Mouse (Mus musculus): Measurements from ENCODE around the gene Map2k5.

Map2k5 gene

DNA sequence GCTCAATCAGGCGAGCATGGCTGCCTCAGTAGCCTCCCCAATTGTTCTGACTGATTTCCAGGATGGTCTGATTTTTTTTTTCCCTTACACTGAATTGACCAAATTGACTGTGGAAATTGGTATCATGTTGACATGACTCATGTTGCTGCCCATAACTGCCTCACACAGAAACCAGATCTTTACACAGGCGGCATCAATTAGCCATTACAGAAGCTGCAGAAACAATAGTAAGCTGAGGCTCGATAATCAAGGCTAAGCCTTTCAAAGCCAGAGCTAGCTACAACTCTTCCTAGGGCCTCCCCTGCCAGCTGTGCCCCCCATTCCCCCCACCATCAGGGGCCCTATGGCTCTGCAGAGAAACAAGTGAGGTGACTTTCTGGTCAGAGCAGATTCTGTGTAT lies 107.9 kb downstream of the Map2k5 start:
- DNase-seq (ENCODE audit: inconsistent age in 2 of 2, low spot score in 1 of 2) = no peak

DNA sequence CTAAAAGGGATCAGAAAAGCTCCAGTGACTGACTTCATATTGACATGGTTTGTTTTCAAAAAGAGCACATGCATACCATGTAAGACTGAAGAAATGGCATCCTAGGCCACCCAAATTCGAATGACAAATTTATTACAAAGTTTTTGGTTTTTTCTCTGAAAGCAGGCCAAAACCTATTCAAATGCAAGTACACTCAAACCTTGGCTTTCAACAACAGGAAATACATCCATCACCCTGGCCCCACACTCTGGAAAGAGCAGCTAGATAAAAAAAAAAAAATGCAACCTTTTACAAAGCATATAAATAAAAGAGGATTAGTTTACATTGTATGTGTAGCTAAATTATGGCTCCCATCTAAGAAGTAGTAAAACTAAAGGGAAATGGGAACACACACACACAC lies 114.5 kb downstream of the Map2k5 start:
- peak in 1 of 2 experiments; percentile 65 for DNase-seq (ENCODE audit: inconsistent age in 2 of 2, low spot score in 1 of 2)

DNA sequence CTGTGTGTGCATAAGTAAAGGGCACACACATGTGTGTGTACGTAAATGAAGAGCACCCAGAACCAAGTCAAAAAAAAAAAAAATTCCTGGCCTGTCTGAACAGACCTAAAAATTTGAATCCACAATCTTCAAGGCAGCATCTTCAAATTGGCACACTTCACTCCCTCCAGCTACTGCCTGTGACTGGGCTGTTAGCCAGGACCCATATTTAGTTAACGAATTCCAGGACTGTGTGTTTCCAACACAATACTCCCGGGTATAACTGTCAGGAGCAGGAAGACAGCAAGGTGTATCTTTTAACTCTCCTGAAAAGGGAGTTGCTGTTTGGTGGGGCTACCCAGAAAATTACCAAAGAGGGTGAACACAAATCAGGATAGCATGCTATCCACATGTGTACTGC lies 118.9 kb downstream of the Map2k5 start:
- DNase-seq (ENCODE audit: inconsistent age in 2 of 2, low spot score in 1 of 2) = no peak

DNA sequence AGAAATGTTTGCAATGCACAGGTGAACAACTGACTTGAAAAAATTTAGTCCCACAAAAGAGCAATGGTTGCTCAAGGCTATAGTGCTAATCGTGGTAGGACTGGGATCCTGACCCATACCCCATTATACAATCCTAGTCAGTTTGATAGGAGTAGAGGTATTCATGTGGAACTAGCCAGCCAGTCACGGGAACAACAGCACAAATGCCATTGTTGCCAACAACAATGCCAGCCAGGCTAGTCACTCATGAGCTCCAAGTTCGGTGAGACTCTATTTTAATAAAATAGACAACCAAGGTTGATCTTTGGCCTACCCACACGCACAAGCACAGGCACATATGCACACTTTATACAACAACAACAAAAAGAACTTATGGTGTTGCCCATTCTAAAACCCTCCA lies 120.0 kb downstream of the Map2k5 start:
- DNase-seq (ENCODE audit: inconsistent age in 2 of 2, low spot score in 1 of 2) = no peak

DNA sequence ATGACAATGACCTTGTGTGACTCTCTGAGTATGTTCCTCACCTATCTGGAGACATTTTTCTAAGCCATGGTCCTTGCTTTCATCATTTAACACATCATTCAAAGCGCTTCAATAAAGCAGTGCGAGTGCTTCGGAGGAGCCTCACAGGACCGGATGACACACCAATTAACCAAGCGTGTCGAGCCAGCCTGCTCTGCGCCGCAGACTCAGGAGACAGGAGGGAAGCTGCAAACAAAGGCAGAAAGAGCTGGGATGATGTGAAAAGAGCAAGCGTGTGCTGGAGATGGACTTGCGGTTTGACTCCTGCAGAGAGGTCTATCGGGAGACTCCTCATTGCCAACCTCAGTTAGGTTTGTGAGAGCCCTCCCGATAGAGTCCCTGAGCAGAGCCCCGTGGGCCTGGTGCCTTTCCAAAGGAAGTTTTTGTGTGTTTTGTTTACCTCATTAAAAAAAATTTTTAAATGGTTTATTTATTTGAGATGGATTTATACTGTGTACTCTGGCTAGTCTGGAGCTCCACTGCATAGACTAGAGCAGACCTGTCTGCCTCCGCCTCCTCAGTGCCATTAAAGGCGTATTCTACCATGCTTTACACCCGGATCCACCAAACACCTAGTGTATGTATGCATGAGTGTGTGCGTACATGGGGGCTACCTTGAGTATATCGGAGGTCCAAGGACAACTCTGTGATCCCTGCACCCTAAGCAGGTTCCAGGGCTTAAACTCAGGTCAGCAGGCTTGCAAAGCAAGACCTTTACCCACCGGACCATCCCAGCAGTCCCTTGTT lies 126.7 kb downstream of the Map2k5 start:
- DNase-seq (ENCODE audit: inconsistent age in 2 of 2, low spot score in 1 of 2) = no peak

DNA sequence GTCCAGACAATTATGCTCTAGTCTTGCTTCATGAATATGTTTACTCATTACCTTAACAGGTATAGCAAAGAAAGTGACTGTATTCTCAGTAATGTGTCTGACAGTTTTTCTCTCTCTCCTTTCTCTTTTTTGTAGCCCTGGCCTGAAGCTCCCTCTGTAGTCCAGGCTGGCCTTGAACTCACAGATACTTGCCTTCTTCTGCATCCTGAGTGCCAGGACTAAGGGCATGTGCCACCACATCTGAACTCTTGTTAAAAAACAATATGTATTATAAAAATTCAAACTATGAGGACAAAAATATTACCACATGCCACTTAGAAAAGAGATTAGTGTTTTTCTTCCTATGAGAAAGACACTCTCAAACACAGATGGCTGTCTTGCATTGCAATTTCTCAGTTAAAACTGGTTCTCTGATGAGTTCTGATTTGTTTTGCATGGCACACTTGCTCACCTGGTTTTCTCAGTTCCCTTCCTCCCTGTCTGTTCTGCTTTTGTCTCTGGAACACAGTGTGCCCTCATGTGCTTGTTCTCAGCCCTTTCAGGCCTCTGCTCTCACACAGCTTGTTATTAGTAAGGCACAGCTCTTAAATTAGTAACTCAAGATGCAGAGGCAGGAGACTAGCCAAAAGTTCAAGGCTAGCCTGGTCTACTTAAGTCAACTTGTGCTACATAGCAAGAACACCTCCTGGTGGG lies 129.5 kb downstream of the Map2k5 start:
- DNase-seq (ENCODE audit: inconsistent age in 2 of 2, low spot score in 1 of 2) = no peak

DNA sequence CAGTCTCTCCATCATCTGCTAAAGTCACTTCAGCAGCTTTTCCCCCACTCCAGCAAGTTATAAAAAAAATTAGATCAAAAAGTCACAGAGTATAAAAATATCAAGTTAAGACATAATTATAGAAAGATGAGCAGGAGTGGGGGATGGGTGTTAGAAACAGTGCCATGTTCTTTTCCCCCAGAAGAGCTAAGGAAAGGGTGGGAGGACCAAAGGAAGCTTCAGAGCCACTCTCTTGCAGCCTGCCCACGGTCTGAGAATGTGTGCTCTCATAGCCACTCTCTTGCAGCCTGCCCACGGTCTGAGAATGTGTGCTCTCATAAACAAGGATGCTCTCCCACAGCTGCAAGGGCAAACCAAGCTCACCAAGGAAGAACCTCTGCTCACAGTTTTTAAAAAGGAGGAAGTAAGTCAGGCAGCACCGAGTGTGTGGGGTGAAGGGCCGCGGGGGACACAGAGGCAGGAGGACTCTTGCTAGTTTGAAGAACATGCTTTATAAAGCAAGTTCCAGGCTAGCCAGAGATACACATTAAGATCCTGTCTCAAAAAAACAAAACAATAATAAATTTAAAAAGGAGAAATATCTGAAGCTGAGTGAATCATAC lies 131.0 kb downstream of the Map2k5 start:
- DNase-seq (ENCODE audit: inconsistent age in 2 of 2, low spot score in 1 of 2) = no peak

DNA sequence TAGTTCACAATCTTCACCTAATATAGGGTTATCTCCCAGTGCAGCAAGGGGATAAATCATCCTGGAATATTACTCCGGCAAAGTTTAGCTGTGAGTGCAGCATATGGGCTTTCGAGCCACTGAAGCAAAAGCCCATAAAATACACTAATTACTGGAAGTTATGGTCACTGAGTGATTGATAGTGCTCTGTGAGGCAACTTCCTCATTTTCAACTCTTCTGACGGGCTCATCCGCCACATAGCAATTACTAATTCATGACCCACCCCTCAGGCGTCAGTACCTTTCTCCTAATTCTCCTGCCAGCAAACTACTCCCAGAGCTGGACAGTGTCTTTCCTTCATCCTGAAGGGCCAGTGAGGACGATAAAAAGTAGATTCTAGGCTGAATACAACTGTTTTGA lies 135.7 kb downstream of the Map2k5 start:
- DNase-seq (ENCODE audit: inconsistent age in 2 of 2, low spot score in 1 of 2) = no peak

DNA sequence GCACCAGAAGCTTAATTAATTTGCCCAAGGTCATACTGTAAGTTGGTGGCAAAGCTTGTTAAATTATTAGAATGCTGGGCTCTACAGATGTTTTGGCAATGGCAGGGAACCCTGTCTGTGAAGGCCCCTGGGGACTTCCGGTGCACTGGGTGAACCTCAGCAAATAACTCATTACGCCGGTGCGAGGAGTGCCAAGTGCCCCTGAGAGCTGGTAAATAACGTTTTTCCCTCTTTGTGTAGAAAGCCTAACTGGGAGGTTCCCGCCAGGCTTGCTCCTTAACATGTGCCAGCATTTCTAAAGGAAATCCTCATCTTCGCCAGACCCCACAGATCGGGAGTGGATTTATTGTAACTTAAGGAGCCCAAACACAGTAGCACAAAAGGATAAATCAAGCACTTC lies 136.5 kb downstream of the Map2k5 start:
- DNase-seq (ENCODE audit: inconsistent age in 2 of 2, low spot score in 1 of 2) = no peak

DNA sequence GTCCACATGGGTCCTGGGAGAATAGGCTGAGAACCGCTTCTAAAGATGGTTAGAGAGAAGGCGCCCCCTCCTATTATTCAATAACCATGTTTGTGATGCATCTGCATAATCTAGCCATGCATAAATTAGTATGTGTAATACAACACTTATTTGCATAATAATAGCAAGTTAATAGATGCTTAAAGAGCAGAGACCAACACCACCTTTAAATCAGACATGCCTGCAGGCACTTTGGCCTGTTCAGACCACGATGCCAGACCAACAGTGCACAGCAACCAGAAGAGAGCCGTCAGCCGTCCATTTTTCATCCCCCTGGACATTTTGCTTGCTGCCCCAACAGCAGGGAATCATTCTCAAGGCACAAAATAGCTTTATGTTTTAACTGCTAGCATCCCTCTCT lies 143.3 kb downstream of the Map2k5 start:
- no peak for DNase-seq (ENCODE audit: inconsistent age in 2 of 2, low spot score in 1 of 2)

DNA sequence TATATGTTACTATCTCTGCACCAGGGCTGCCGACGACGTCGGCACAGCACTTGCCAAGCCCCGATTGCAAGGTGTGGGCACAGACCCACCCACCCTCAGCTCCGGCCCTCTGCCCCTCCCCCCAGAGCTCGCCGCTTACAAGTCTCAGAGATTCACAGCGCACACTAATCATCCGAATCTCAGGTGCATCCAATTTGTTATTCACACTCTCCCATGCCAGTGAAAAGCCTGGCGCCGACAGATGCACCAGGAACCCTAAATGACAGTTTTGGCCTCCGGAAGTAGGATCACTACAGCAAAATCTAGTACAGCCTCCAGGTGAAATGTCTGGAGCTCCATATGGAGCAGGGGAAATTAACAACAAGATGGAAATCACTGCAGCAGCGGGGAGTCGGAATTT lies 147.4 kb downstream of the Map2k5 start:
- no peak for DNase-seq (ENCODE audit: inconsistent age in 2 of 2, low spot score in 1 of 2)

DNA sequence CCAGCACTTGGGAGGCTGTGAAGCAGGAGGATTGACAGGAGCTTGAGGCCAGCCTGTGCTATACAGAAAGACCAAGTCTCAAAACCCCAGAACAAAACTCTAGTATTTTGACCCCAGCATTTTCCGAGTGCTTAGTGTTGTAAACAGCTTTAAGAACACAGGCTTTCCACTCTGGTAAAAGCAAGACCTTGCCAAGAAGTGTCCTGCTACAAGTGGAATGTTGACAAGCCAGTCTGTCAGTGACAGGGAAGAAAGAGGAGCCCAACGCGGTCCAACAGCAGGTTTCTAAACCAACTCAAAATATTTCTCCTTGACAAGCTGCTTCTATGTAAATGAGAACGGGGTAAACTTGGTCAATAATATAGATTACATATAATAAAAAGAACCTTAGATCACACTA lies 148.6 kb downstream of the Map2k5 start:
- DNase-seq (ENCODE audit: inconsistent age in 2 of 2, low spot score in 1 of 2) = no peak

DNA sequence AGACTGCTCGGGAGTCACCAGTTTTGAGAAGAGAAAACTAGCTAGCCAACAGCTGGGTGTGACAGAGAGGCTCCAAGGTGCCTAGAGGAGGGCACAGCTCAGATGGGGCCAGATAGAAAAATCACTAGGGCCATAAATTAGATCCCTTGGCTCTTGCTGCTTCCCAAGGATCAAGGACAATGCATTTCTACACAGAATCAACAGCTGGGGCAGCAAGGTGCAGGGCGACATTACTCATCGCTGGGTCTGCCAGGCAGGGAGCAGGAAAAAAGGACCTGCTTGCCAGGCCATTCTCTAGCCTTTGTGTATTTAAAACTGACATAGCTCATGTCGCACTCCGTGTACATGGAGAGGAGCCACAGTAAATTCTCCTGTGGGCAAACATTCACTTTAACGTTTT lies 155.5 kb downstream of the Map2k5 start:
- DNase-seq (ENCODE audit: inconsistent age in 2 of 2, low spot score in 1 of 2) = peak; percentile 82 to 91

DNA sequence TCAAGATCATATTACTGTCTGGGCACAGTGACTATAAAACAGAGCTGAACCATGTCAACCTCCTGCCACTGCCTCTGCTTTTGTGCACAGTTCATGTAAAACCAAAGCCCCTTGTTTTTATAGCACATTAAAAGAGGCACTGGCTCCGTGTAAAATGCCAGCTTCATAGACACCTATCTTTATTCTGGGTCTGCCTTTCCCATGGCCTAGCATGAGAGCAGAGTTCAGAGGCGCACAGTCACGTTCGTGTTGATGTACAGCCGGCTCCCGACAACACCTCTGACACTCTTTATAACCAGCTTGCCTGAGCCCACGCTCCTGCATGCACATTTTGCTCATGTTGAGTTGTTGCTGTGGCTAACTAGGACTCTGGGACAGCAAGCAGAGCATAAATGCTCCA lies 157.9 kb downstream of the Map2k5 start:
- DNase-seq (ENCODE audit: inconsistent age in 2 of 2, low spot score in 1 of 2) = no peak

DNA sequence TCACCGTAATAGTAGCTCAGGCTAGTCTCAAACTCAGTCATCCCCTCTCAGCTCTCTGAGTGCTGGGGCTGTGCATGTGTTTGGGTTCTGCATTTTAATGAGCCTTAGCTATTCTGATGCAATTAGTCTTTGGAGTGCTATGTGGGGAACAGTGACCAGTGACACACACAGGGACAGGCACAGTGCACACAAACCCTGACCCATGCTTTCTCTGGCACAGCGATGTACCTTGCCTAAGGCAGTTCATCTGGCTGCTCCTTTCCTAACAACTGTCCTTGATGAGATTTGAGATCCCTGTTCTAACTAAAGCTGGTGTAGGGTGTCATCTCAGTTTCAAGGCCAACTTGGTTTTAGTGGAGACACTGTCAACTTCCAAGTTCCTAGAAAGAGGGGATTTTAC lies 162.7 kb downstream of the Map2k5 start:
- peak; percentile 14 to 70 for DNase-seq (ENCODE audit: inconsistent age in 2 of 2, low spot score in 1 of 2)

DNA sequence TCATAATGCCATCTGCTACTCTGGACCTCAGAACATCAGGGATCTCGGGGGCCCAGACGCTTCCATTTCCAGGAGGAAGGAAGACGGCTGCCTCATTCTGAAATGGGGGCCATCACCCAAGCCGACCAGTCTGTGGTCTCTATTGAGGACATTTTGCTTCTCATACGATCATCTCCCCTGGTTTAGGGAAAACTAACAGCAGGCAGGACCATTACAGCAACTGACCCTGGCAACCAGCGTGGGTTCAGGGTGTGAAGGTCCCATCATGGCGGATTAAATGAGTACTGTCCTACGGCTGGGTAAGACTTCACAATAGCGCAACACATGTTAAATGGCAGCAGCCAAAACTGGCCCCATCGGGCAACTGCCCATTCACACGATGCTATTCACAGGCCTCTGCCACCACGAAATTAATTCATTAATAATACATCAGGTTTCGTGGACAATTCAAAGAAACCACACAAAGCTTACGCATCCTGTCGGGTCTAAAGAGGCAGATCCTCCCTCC lies 170.9 kb downstream of the Map2k5 start:
- no peak for DNase-seq (ENCODE audit: inconsistent age in 2 of 2, low spot score in 1 of 2)

DNA sequence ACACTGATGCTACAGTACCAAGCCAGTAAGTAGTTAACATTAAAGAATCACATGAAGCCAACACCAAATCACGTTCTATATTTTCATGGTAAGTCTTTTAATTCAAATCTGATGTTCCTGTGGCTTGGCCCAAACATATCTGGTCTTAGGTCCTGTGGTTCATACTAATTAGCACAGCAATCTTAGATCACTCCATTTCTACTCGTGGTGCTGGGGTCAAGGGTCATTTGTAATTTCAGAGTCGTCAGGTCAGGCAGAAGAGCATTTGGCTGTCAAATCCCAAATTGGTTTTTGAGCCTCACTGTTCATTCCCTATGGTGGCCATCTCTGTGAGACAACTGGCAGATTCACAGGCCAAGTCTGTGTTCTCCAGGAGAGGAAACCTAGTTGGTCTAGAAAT lies 174.2 kb downstream of the Map2k5 start:
- DNase-seq (ENCODE audit: inconsistent age in 2 of 2, low spot score in 1 of 2) = no peak

DNA sequence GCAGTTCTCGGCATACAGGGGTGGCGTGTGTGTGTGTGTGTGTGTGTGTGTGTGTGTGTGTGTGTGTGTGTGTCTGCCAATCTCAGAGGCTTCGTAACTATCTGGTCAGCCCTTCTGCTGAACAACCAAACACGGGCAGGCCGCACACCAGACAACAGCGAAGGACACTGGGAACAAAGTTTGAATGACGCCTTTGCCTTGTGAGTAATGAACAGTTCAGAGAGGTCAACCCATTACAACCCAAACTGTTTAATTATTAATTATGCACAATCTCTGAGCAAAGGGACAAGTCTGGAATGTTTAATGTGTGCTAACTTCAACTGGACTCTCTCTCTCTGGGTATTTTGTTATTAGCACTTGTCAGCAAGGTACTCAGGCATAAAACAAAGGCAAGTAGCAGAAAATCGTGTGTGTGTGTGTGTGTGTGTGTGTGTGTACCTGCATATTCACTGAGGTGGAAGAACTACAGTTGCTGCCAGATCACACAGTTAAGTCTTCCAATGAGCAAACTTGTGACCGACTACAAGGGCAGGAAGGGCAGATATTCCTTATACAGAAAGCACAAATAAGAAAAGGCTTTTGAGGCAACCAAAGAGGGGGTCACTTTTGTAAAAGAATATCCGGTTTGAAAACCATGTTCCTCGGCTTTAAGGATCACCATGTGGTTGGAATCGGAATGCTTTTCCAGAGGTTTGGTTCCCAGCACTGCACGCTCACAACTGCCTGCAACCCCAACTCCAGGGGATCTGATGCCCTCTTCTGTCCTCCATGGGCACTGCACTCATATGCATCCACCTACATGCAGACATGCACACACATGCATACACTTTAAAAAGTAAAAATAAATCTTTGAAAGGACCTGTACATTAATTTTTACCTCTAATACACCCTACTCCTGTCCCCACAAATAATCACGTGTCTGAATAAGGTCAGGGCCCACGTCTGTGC lies 176.1 kb downstream of the Map2k5 start:
- no peak for DNase-seq (ENCODE audit: inconsistent age in 2 of 2, low spot score in 1 of 2)

DNA sequence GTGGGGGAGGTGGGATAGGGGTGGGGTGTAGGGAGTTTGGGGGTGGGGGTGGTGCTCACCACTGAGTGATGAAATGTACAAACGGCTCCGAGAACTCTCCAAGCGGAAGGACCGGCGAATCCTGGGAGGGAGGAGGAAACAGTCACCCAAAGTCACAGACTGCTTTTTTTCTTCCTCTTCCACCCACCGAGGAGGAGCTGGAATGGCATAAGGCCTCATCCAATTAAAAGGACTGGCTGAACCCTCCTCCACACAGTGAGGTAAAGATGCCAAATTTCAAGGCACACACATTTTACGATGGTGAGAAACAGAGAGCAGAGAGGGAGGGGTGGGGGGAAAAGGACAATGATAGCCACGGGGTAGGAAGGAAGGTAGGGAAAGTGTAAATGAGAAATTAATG lies 180.4 kb downstream of the Map2k5 start:
- no peak for DNase-seq (ENCODE audit: inconsistent age in 2 of 2, low spot score in 1 of 2)

DNA sequence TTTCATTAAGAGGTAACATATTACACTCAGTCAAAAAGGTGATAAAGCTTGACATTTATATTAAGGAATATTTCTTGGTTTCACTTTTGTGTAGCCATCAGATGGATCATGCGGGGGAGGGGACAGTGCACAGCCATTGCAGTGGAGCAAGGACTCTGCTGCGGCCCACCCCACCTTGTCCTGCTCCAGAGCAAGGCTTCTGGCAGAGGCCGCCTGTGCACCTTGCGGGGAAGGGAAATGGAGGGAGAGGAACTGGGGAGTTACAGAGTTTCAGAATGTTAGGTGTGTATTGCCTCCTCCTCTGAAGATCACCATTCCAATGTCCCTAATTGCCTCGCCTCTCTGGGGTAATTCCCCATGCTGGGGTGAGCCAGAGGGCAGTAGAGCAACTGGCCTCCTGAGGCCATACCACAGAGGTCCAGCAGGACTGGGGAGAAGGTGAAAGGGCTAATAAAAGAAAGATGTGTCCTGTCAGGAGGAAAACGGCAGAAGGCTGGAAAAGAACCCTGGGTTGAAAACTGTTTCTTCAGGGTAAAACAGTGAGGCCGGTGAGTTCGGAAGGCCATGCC lies 181.5 kb downstream of the Map2k5 start:
- peak in 1 of 2 experiments; percentile 39 for DNase-seq (ENCODE audit: inconsistent age in 2 of 2, low spot score in 1 of 2)

DNA sequence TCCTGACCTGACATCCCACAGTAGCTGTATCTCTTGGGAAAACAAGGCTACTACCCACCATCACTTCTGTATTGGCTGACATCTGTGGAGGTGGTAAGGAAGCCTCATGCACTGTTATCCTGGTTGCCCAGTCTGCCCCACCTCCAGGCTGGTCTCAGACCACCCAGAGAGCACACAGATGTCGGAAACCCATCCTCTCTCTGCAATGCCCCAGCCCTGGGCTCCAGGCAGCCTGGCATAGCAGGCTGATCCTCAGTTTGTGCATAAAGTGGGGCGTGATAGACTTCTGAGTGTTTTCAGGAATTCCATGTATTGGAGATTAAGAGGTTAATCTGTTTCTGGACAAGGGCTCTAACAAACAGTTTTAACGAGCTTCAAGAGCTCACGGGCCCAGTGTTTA lies 182.2 kb downstream of the Map2k5 start:
- DNase-seq (ENCODE audit: inconsistent age in 2 of 2, low spot score in 1 of 2) = no peak

All from adrenal gland, adult (tissue).